Mouse (Mus musculus) heart, postnatal 0 days (tissue): ENCODE data around the gene Plcb1.

ENCODE experiments used
- CTCF ChIP-seq: IDR thresholded peaks from 2 replicates; pipeline ENCODE4 v1.5.1; 2016; ENCODE audit warnings: antibody characterized with exemption, control low read depth, low read depth
- EP300 ChIP-seq: IDR thresholded peaks from 2 replicates; pipeline ENCODE4 v1.6.1; 2016; ENCODE audit warnings: antibody characterized with exemption, low read depth

DNA sequence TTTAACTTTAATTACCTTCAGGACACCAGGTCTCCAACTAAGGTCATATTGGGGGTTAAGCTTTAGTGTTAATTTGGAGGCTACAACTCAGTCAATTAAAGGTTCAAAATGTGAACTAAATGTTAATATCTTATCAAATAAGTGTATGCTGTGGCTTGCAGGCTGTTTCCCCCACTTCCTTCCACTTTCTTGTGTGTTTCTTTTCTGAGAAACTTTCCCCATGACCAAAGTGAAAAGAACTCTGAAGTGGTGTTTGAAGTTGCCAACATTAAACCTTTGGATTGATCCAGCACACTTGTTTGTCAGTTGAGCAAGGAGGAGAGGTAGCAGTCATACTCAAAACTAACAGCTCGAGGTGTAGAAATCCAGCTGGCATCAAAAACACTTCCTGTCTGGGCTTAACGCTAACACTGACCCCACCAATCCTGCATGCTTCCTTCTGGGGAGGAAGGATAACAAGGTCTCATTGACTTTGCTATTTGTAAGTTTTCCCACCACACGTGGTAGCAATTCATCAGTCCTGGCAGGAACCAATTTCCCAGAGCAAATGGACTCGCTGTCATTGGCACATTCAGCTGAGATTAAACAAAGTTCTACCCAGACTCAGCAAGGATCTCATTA lies 249.9 kb downstream of the Plcb1 start:
- TF ChIP-seq EP300 = no peak
- no peak for TF ChIP-seq CTCF
